Mouse (Mus musculus) forebrain, embryonic 15.5 days (tissue): ENCODE results near the gene Nhs. TPM values are rescaled to one million over a fixed set of nuclear protein-coding genes. Genes with fewer than 3 reads are reported as not detected.
"Not testable (repeated sequence)": the region's sequence is repeated elsewhere in the genome, so short reads cannot be mapped to it uniquely, and the experiment has no call there.

Experiments used
- ATAC-seq: fragments of 200-750 bp; cut with Nextera tagmentation; replicated peaks from 2 replicates; pipeline ENCODE4 v1.8.0; 2017; ENCODE audit warnings: mild to moderate bottlenecking, moderate TSS enrichment, moderate library complexity
- H3K27ac ChIP-seq: fragments of 300-500 bp; sonication (generic); replicated peaks from 2 replicates; pipeline ENCODE4 v1.5.1; 2015; ENCODE audit warnings: mild to moderate bottlenecking, inconsistent platforms
- H3K27me3 ChIP-seq: fragments of 300-500 bp; sonication (generic); 2 replicates; pipeline ENCODE4 v1.6.1; 2015; ENCODE audit warnings: inconsistent platforms
- H3K36me3 ChIP-seq: fragments of 300-500 bp; sonication (generic); 2 replicates; pipeline ENCODE4 v1.6.1; 2015; ENCODE audit warnings: mild to moderate bottlenecking, inconsistent platforms
- H3K4me1 ChIP-seq: fragments of 300-500 bp; sonication (generic); 2 replicates; pipeline ENCODE4 v1.6.1; 2015; ENCODE audit warnings: inconsistent platforms
- H3K4me2 ChIP-seq: fragments of 300-500 bp; sonication (generic); replicated peaks from 2 replicates; pipeline ENCODE4 v1.6.1; 2015; ENCODE audit warnings: mild to moderate bottlenecking, inconsistent platforms
- H3K4me3 ChIP-seq: fragments of 300-500 bp; sonication (generic); 2 replicates; pipeline ENCODE4 v1.5.1; 2015; ENCODE audit warnings: mild to moderate bottlenecking, inconsistent platforms
- H3K9ac ChIP-seq: fragments of 300-500 bp; sonication (generic); replicated peaks from 2 replicates; pipeline ENCODE4 v1.6.1; 2015; ENCODE audit warnings: mild to moderate bottlenecking, inconsistent platforms
- H3K9me3 ChIP-seq: fragments of 300-500 bp; sonication (generic); 2 replicates; pipeline ENCODE4 v1.6.1; 2016; ENCODE audit warnings: inconsistent platforms
- WGBS: fragments of 180-500 bp; shearing (Covaris S2); methylation state at CpG from one replicate; pipeline ENCODE4 v1.1.7; 2015; ENCODE audit warnings: mixed read lengths; 5-methylcytosine and 5-hydroxymethylcytosine counted together
- polyA plus RNA-seq: library from polyadenylated mRNA; unstranded; fragments of >200 nt; fragmentation: Nextera tagmentation; extraction: Ambion mirVana; gene quantifications from 2 replicates; pipeline ENCODE4 v1.2.1, GENCODE M21; 2015

Nhs gene
- polyA plus RNA-seq, 1 experiment from 2014 or later = 1.4 TPM

DNA sequence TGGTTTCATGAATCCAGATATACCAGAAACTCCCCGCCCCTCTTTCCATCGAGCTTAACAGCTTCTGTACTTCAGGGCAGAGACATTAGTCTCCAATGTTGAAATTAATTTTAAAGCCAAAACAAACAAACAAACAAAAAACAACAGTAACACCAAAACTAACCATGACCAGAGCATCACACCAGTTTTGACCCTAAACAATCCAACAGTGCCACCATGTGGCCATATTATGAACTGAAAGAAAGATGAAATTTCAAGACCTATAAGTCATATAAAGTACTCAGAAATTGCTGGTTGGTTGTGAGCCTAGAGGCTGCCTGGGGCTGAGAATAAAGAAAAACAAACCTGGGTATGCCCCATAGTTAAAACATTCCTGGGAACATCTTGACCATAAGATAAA is 333.3 kb downstream of the Nhs start:
- not testable (repeated sequence) for ATAC-seq, H3K4me1 ChIP-seq, H3K36me3 ChIP-seq, H3K4me3 ChIP-seq, H3K4me2 ChIP-seq, H3K27ac ChIP-seq, H3K9me3 ChIP-seq, H3K9ac ChIP-seq, H3K27me3 ChIP-seq
- 22% methylated on average over 2 of the region's 2 CpGs for WGBS

DNA sequence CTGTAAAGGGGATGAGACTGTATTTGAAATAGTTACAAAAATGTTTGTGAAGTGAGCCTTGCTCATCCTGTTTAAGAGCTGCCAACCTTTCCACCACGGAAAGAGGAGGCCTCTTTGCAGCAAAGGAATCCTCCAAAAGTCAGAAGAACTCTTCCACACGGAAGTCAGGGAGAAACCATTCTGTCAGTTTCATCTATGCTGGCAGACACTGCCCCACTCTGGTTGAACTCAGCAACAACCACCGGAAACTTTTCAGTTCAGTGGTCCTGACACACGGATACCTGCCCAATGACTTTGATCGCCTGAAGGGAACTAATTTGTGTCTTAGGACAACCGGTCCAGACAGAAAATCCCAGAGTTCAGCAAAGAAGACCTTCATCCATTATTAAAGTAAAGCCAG is 369.3 kb downstream of the Nhs start:
- H3K4me3 ChIP-seq = no peak overlapping the region
- H3K4me2 ChIP-seq = no peak overlapping the region
- H3K27me3 ChIP-seq = no peaks in the 10 kb centered on the region
- H3K9ac ChIP-seq = no peak overlapping the region
- WGBS = 26% methylated on average over 6 of the region's 6 CpGs
- H3K4me1 ChIP-seq = no peaks in the 10 kb centered on the region
- ATAC-seq = no peak
- H3K27ac ChIP-seq = no peak overlapping the region
- no peaks in the 10 kb centered on the region for H3K36me3 ChIP-seq
- H3K9me3 ChIP-seq = no peaks in the 10 kb centered on the region
